Mouse (Mus musculus) frontal cortex, postnatal 25 days (tissue): ENCODE results near the gene Fstl1.

Experiments used
- DNase-seq, 2 experiments: peaks; one replicate each; pipeline ENCODE4 v3.0.0; 2022; ENCODE audit warnings: low spot score in 2 of 2

Gene Fstl1

GRCm38 (mm10) chr16:37868506-37869469 is 92.1 kb downstream of the Fstl1 start:
- DNase-seq: peak in 1 of 2 experiments; percentile 58

GRCm38 (mm10) chr16:37869470-37870231 is 93.0 kb downstream of the Fstl1 start:
- DNase-seq: no peak

GRCm38 (mm10) chr16:37871112-37871715 is 94.5 kb downstream of the Fstl1 start:
- peak in 1 of 2 experiments; percentile 26 for DNase-seq

- no peak for DNase-seq
These were observed 98.0 kb downstream of the Fstl1 start for GRCm38 (mm10) chr16:37874501-37875235.

- DNase-seq: no peak
These were observed 100.7 kb downstream of the Fstl1 start for GRCm38 (mm10) chr16:37877406-37877805.

GRCm38 (mm10) chr16:37878951-37879505 is 102.4 kb downstream of the Fstl1 start:
- DNase-seq: no peak

GRCm38 (mm10) chr16:37879750-37880419 is 103.2 kb downstream of the Fstl1 start:
- no peak for DNase-seq

- DNase-seq: no peak
These were observed 104.5 kb downstream of the Fstl1 start for GRCm38 (mm10) chr16:37881168-37881567.
